Mouse (Mus musculus): ENCODE data around the gene Zdhhc12. TPM values are rescaled to one million over a fixed set of nuclear protein-coding genes. Genes with fewer than 3 reads are reported as not detected.

The Zdhhc12 gene
- polyA plus RNA-seq, 1 experiment from 2014 or later = 31.6 TPM

GRCm38 (mm10) chr2:30124472-30125274 lies 31.2 kb upstream of the Zdhhc12 start, which contains the start of gene Zer1:
Gene Zer1, minus strand, starts transcription at chr2:30124585.
- 10% methylated on average over 31 of the region's 31 CpGs for WGBS
- H3K4me2 ChIP-seq = peak within 1 kb of the TSS; percentile 96
- H3K9ac ChIP-seq (replicated peaks) = peak within 1 kb of the TSS; percentile 89
- peak within 1 kb of the TSS; percentile 94 for H3K27ac ChIP-seq (replicated peaks)
- H3K9me3 ChIP-seq (replicated peaks) = no peaks in the 10 kb centered on the region
- H3K27me3 ChIP-seq (replicated peaks) = no peaks in the 10 kb centered on the region
- H3K4me1 ChIP-seq = peaks cover 39% of the 10 kb centered on the region
- H3K36me3 ChIP-seq = no peaks in the 10 kb centered on the region
- peak; percentile 96 for ATAC-seq (ENCODE audit: low FRiP score)
- H3K4me3 ChIP-seq (replicated peaks) = peak within 1 kb of the TSS; percentile 88

GRCm38 (mm10) chr2:30123729-30124471 lies 30.5 kb upstream of the Zdhhc12 start:
- Histone ChIP-seq H3K4me3 (replicated peaks) (peak overlapping the region; percentile 88), H3K9ac (replicated peaks) (peak overlapping the region; percentile 89), H3K9me3 (replicated peaks) (no peaks in the 10 kb centered on the region), H3K27ac (replicated peaks) (peak overlapping the region; percentile 94), H3K4me2 (peak overlapping the region; percentile 96), H3K4me1 (peaks cover 47% of the 10 kb centered on the region), H3K27me3 (replicated peaks) (no peaks in the 10 kb centered on the region), H3K36me3 (no peaks in the 10 kb centered on the region)
- ATAC-seq (ENCODE audit: low FRiP score) = peak; percentile 53
- 2% methylated on average over 43 of the region's 44 CpGs for WGBS

- H3K4me2 ChIP-seq = peak overlapping the region; percentile 96
These were observed 29.3 kb upstream of the Zdhhc12 start for GRCm38 (mm10) chr2:30122766-30123165.

GRCm38 (mm10) chr2:30120269-30120668 lies 26.8 kb upstream of the Zdhhc12 start:
- peaks cover 45% of the 10 kb centered on the region for H3K4me1 ChIP-seq
- no peak overlapping the region for H3K4me3 ChIP-seq (replicated peaks)
- H3K4me2 ChIP-seq = no peak overlapping the region
- H3K27me3 ChIP-seq (replicated peaks) = no peaks in the 10 kb centered on the region
- ATAC-seq (ENCODE audit: low FRiP score) = no peak
- no peak overlapping the region for H3K27ac ChIP-seq (replicated peaks)
- H3K9me3 ChIP-seq (replicated peaks) = no peaks in the 10 kb centered on the region
- H3K9ac ChIP-seq (replicated peaks) = no peak overlapping the region
- 66% methylated on average over 4 of the region's 4 CpGs for WGBS
- H3K36me3 ChIP-seq = peaks cover 3% of the 10 kb centered on the region; the same call in 1 of the 2 replicates

More at GRCm38 (mm10) chr2:30122766-30123165, 29.3 kb upstream of the Zdhhc12 start:
- Histone ChIP-seq H3K36me3 (no peaks in the 10 kb centered on the region), H3K4me3 (replicated peaks) (peak overlapping the region; percentile 88; the same call in 1 of the 2 replicates), H3K4me1 (peaks cover 47% of the 10 kb centered on the region), H3K27ac (replicated peaks) (no peak overlapping the region), H3K9ac (replicated peaks) (no peak overlapping the region), H3K9me3 (replicated peaks) (no peaks in the 10 kb centered on the region), H3K27me3 (replicated peaks) (no peaks in the 10 kb centered on the region)
- 83% methylated on average over 5 of the region's 5 CpGs for WGBS
- no peak for ATAC-seq (ENCODE audit: low FRiP score)

GRCm38 (mm10) chr2:30119641-30120051 lies 26.2 kb upstream of the Zdhhc12 start:
- H3K9me3 ChIP-seq (replicated peaks) = no peaks in the 10 kb centered on the region
- no peak overlapping the region for H3K4me3 ChIP-seq (replicated peaks)
- H3K4me1 ChIP-seq = peaks cover 39% of the 10 kb centered on the region
- H3K4me2 ChIP-seq = 0 out of 2 replicates have a peak overlapping the region, but pooled peaks have one; percentile 11
- ATAC-seq (ENCODE audit: low FRiP score) = no peak
- WGBS = 10% methylated on average over 6 of the region's 6 CpGs
- no peaks in the 10 kb centered on the region for H3K27me3 ChIP-seq (replicated peaks)
- H3K27ac ChIP-seq (replicated peaks) = 0 out of 2 replicates have a peak overlapping the region, but pooled peaks have one; percentile 56
- no peak overlapping the region for H3K9ac ChIP-seq (replicated peaks)
- peaks cover 6% of the 10 kb centered on the region for H3K36me3 ChIP-seq

GRCm38 (mm10) chr2:30112564-30112963 lies 19.1 kb upstream of the Zdhhc12 start:
- Histone ChIP-seq H3K36me3 (peaks cover 60% of the 10 kb centered on the region), H3K4me3 (replicated peaks) (no peak overlapping the region), H3K4me2 (no peak overlapping the region), H3K27ac (replicated peaks) (no peak overlapping the region), H3K4me1 (no peaks in the 10 kb centered on the region), H3K9me3 (replicated peaks) (no peaks in the 10 kb centered on the region), H3K27me3 (replicated peaks) (no peaks in the 10 kb centered on the region), H3K9ac (replicated peaks) (no peak overlapping the region)
- no peak for ATAC-seq (ENCODE audit: low FRiP score)
- 85% methylated on average over 5 of the region's 5 CpGs for WGBS

- Histone ChIP-seq H3K27ac (replicated peaks) (no peak overlapping the region), H3K9me3 (replicated peaks) (no peaks in the 10 kb centered on the region), H3K27me3 (replicated peaks) (no peaks in the 10 kb centered on the region), H3K4me3 (replicated peaks) (no peak overlapping the region), H3K36me3 (peaks cover 71% of the 10 kb centered on the region), H3K4me2 (no peak overlapping the region), H3K4me1 (no peaks in the 10 kb centered on the region), H3K9ac (replicated peaks) (no peak overlapping the region)
- WGBS = 100% methylated on average over 2 of the region's 2 CpGs
- no peak for ATAC-seq (ENCODE audit: low FRiP score)
These were observed 18.1 kb upstream of the Zdhhc12 start for GRCm38 (mm10) chr2:30111500-30111899.

- Histone ChIP-seq H3K4me1 (no peaks in the 10 kb centered on the region), H3K27ac (replicated peaks) (no peak overlapping the region), H3K4me3 (replicated peaks) (no peak overlapping the region), H3K4me2 (no peak overlapping the region), H3K9ac (replicated peaks) (no peak overlapping the region), H3K36me3 (peaks cover 94% of the 10 kb centered on the region), H3K27me3 (replicated peaks) (no peaks in the 10 kb centered on the region), H3K9me3 (replicated peaks) (no peaks in the 10 kb centered on the region)
- WGBS = 87% methylated on average over 4 of the region's 4 CpGs
- ATAC-seq (ENCODE audit: low FRiP score) = no peak
These were observed 14.8 kb upstream of the Zdhhc12 start for GRCm38 (mm10) chr2:30108260-30108659.

- Histone ChIP-seq H3K27me3 (replicated peaks) (no peaks in the 10 kb centered on the region), H3K4me3 (replicated peaks) (no peak overlapping the region), H3K4me1 (no peaks in the 10 kb centered on the region), H3K9me3 (replicated peaks) (no peaks in the 10 kb centered on the region), H3K36me3 (peaks cover 96% of the 10 kb centered on the region), H3K9ac (replicated peaks) (no peak overlapping the region), H3K4me2 (no peak overlapping the region), H3K27ac (replicated peaks) (no peak overlapping the region)
- no peak for ATAC-seq (ENCODE audit: low FRiP score)
- 93% methylated on average over 5 of the region's 5 CpGs for WGBS
These were observed 14.2 kb upstream of the Zdhhc12 start for GRCm38 (mm10) chr2:30107646-30108045.

GRCm38 (mm10) chr2:30106364-30106763 lies 12.9 kb upstream of the Zdhhc12 start:
- H3K9me3 ChIP-seq (replicated peaks) = no peaks in the 10 kb centered on the region
- peaks cover 97% of the 10 kb centered on the region for H3K36me3 ChIP-seq
- H3K4me3 ChIP-seq (replicated peaks) = no peak overlapping the region
- ATAC-seq (ENCODE audit: low FRiP score) = no peak
- no peak overlapping the region for H3K27ac ChIP-seq (replicated peaks)
- no peak overlapping the region for H3K4me2 ChIP-seq
- no peaks in the 10 kb centered on the region for H3K27me3 ChIP-seq (replicated peaks)
- H3K9ac ChIP-seq (replicated peaks) = no peak overlapping the region
- H3K4me1 ChIP-seq = no peaks in the 10 kb centered on the region

- H3K9me3 ChIP-seq (replicated peaks) = no peaks in the 10 kb centered on the region
- H3K36me3 ChIP-seq = peaks cover 82% of the 10 kb centered on the region
- no peak overlapping the region for H3K9ac ChIP-seq (replicated peaks)
- H3K27ac ChIP-seq (replicated peaks) = no peak overlapping the region
- 0 out of 2 replicates have a peak, but pooled peaks cover under 1% of the 10 kb centered on the region for H3K4me1 ChIP-seq
- no peak for ATAC-seq (ENCODE audit: low FRiP score)
- H3K4me3 ChIP-seq (replicated peaks) = no peak overlapping the region
- no peak overlapping the region for H3K4me2 ChIP-seq
- no peaks in the 10 kb centered on the region for H3K27me3 ChIP-seq (replicated peaks)
- 77% methylated on average over 4 of the region's 4 CpGs for WGBS
These were observed 6.8 kb upstream of the Zdhhc12 start for GRCm38 (mm10) chr2:30100214-30100613.
